Mouse (Mus musculus): Measurements from ENCODE around the gene Camsap1. TPM values are rescaled to one million over a fixed set of nuclear protein-coding genes. Genes with fewer than 3 reads are reported as not detected.

Camsap1 gene
- polyA plus RNA-seq, 1 experiment = 2.4 TPM

DNA sequence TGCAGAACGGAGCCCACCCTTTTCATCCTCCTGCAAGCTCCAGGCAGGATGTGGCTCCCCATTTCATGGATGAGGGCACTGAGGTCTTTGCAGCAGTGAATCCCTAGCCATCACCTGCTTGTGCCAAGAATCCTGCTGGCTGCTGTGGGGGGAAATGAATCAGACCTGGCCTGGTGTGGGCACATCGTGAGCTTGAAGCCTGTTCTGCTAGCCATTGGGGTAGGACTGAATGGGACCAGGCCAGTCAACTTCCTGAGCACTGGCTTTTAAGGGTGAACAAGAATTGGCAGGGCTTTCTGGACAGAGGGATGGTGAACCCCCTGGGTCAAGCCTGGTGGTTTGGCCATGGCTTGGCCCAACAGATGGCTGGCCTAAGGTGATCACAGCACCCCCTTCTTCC is 104.6 kb downstream of the Camsap1 start:
- Histone ChIP-seq H3K4me3 (ENCODE audit: insufficient read depth, low read depth, low read length) (no peak overlapping the region), H3K4me1 (ENCODE audit: control insufficient read depth, insufficient read depth, insufficient read length, low read length) (no peaks in the 10 kb centered on the region), H3K27ac (replicated peaks; ENCODE audit: low read depth, low read length) (no peak overlapping the region)

DNA sequence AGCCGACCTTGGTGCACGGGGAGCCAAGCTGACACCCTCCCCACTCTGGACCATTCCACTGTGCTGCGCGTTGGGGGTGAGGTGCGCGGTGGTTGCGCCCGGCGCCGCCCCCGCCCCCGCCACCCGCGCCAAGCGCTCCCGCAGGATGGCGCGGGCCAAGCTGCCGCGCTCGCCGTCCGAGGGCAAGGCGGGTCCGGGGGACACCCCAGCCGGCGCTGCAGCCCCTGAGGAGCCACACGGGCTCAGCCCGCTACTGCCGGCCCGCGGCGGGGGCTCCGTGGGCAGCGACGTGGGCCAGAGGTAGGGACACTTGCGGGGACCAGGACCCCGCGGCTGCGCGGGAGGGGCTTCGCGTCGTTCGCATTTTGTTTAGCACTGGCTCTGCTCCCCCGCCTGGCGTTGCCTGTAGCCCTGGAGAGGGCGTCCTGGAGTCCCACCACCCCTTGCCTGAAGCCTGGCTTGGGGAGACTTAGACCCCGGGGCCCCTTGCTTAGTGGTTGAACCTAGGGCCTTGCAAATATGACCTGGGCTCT is 105.3 kb downstream of the Camsap1 start:
- Histone ChIP-seq H3K27ac (replicated peaks; ENCODE audit: low read depth, low read length) (no peak overlapping the region), H3K4me3 (ENCODE audit: insufficient read depth, low read depth, low read length) (no peak overlapping the region), H3K4me1 (ENCODE audit: control insufficient read depth, insufficient read depth, insufficient read length, low read length) (no peaks in the 10 kb centered on the region)

DNA sequence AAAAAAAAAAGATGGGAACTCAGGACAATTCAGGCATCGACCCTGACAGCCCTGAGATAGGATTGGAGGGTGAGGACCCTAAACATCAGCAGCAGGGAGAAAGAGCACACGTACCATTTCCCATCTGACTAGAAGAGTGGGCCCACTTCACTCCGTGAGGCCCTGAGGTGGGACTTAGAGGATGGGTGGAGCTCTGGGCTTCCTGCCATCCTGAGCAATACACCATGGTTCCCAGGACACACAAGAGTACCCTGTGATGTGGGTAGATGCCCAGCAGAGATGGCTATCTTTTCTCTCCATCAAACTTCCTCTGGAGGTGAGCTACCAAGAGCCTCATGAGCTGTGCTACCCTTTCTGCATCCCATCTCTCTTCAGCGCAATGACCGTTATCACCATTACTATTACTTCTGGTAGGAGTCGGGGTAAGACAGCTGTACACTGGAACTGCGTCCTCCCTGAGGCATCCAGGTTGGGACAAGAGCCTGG is 105.8 kb downstream of the Camsap1 start:
- Histone ChIP-seq H3K4me3 (ENCODE audit: insufficient read depth, low read depth, low read length) (no peak overlapping the region), H3K4me1 (ENCODE audit: control insufficient read depth, insufficient read depth, insufficient read length, low read length) (no peaks in the 10 kb centered on the region), H3K27ac (replicated peaks; ENCODE audit: low read depth, low read length) (no peak overlapping the region)

Other genes starting within 250 kb of the Camsap1 start
- not detected in 2 replicates for gene Obp2b, start 246.3 kb downstream of the Camsap1 start, polyA plus RNA-seq (2012; ENCODE audit: insufficient read depth, insufficient read length, missing spikeins)
- not detected in 2 replicates for gene Lcn3, start 217.7 kb downstream of the Camsap1 start, polyA plus RNA-seq (2012; ENCODE audit: insufficient read depth, insufficient read length, missing spikeins)
- not detected in 2 replicates for gene Lcn11, start 206.3 kb downstream of the Camsap1 start, polyA plus RNA-seq (2012; ENCODE audit: insufficient read depth, insufficient read length, missing spikeins)
- gene Gm13539, start 201.0 kb downstream of the Camsap1 start, polyA plus RNA-seq (2012; ENCODE audit: insufficient read depth, insufficient read length, missing spikeins) = not detected in 2 replicates
- not detected in 2 replicates for gene Glt6d1, start 167.4 kb downstream of the Camsap1 start, polyA plus RNA-seq (2012; ENCODE audit: insufficient read depth, insufficient read length, missing spikeins)
- gene Lcn9, start 160.1 kb downstream of the Camsap1 start, polyA plus RNA-seq (2012; ENCODE audit: insufficient read depth, insufficient read length, missing spikeins) = not detected in 2 replicates
- gene Sohlh1, start 136.0 kb downstream of the Camsap1 start, polyA plus RNA-seq (2012; ENCODE audit: insufficient read depth, insufficient read length, missing spikeins) = not detected in 2 replicates
- gene Kcnt1, start 119.5 kb downstream of the Camsap1 start, polyA plus RNA-seq (2012; ENCODE audit: insufficient read depth, insufficient read length, missing spikeins) = not detected in 2 replicates
- gene Ubac1, start 38.5 kb upstream of the Camsap1 start, polyA plus RNA-seq (2012; ENCODE audit: insufficient read depth, insufficient read length, missing spikeins) = 75.9 and 82.1 TPM in 2 replicates
- 17.7 and 26.5 TPM in 2 replicates for gene Nacc2, start 139.9 kb upstream of the Camsap1 start, polyA plus RNA-seq (2012; ENCODE audit: insufficient read depth, insufficient read length, missing spikeins)
- gene Lhx3, start 225.0 kb upstream of the Camsap1 start, polyA plus RNA-seq (2012; ENCODE audit: insufficient read depth, insufficient read length, missing spikeins) = not detected in 2 replicates